Mouse (Mus musculus) CD8-positive naive resting alpha-beta T cell, adult 2 months (primary cell): ENCODE measurements around the gene S100a5.

Experiments
- DNase-seq, 2 experiments: peaks; one replicate each; pipeline ENCODE4 v3.0.0; 2022; ENCODE audit warnings: low read depth in 2 of 2, low spot score in 2 of 2

Gene S100a5

GRCm38 (mm10) chr3:90600036-90600435, 8.3 kb upstream of the S100a5 start:
- DNase-seq = no peak

GRCm38 (mm10) chr3:90600458-90601195, 7.7 kb upstream of the S100a5 start:
- DNase-seq = no peak

GRCm38 (mm10) chr3:90601486-90602110, 6.7 kb upstream of the S100a5 start, which contains the start of gene Gm42674:
Gene Gm42674 (plus strand): TSS chr3:90601904.
- DNase-seq = no peak

- DNase-seq = no peak
Observed at GRCm38 (mm10) chr3:90603623-90604022, 4.7 kb upstream of the S100a5 start, which contains the start of gene S100a4. Gene S100a4 (plus strand): TSS chr3:90603771.

- no peak for DNase-seq
Observed at GRCm38 (mm10) chr3:90604416-90604815, 3.9 kb upstream of the S100a5 start.

- DNase-seq = no peak
Observed at GRCm38 (mm10) chr3:90605049-90605448, 3.3 kb upstream of the S100a5 start.

- no peak for DNase-seq
Observed at GRCm38 (mm10) chr3:90605736-90606135, 2.6 kb upstream of the S100a5 start.

- no peak for DNase-seq
Observed at GRCm38 (mm10) chr3:90606185-90606584, 2.1 kb upstream of the S100a5 start.

- DNase-seq = no peak
Observed at GRCm38 (mm10) chr3:90607361-90607760, 962 bp upstream of the S100a5 start.

GRCm38 (mm10) chr3:90609102-90609501, 779 bp downstream of the S100a5 start:
- DNase-seq = no peak

GRCm38 (mm10) chr3:90611494-90611893, 3.2 kb downstream of the S100a5 start:
- DNase-seq = no peak

- DNase-seq = no peak
Observed at GRCm38 (mm10) chr3:90612061-90612460, 3.7 kb downstream of the S100a5 start.

- peak; percentile 59 to 80 for DNase-seq
Observed at GRCm38 (mm10) chr3:90612728-90613291, 4.5 kb downstream of the S100a5 start, which contains the start of gene S100a6. Gene S100a6 (plus strand): TSS chr3:90612882.

- DNase-seq = no peak
Observed at GRCm38 (mm10) chr3:90613461-90614147, 5.3 kb downstream of the S100a5 start.

GRCm38 (mm10) chr3:90614148-90614530, 5.8 kb downstream of the S100a5 start:
- DNase-seq = no peak

GRCm38 (mm10) chr3:90614611-90615251, 6.4 kb downstream of the S100a5 start:
- no peak for DNase-seq

GRCm38 (mm10) chr3:90615415-90615814, 7.1 kb downstream of the S100a5 start:
- DNase-seq = peak; percentile 63 to 75

- no peak for DNase-seq
Observed at GRCm38 (mm10) chr3:90615911-90616310, 7.6 kb downstream of the S100a5 start.

GRCm38 (mm10) chr3:90617586-90617985, 9.3 kb downstream of the S100a5 start:
- DNase-seq = no peak

- DNase-seq = no peak
Observed at GRCm38 (mm10) chr3:90621552-90621951, 13.2 kb downstream of the S100a5 start.

- DNase-seq = no peak
Observed at GRCm38 (mm10) chr3:90623435-90624071, 15.2 kb downstream of the S100a5 start.
